Mouse (Mus musculus): ENCODE measurements around the gene Tmem151b.
A peak's percentile ranks its signal among the peaks of the same experiment; 100 is the strongest.

Gene Tmem151b

DNA sequence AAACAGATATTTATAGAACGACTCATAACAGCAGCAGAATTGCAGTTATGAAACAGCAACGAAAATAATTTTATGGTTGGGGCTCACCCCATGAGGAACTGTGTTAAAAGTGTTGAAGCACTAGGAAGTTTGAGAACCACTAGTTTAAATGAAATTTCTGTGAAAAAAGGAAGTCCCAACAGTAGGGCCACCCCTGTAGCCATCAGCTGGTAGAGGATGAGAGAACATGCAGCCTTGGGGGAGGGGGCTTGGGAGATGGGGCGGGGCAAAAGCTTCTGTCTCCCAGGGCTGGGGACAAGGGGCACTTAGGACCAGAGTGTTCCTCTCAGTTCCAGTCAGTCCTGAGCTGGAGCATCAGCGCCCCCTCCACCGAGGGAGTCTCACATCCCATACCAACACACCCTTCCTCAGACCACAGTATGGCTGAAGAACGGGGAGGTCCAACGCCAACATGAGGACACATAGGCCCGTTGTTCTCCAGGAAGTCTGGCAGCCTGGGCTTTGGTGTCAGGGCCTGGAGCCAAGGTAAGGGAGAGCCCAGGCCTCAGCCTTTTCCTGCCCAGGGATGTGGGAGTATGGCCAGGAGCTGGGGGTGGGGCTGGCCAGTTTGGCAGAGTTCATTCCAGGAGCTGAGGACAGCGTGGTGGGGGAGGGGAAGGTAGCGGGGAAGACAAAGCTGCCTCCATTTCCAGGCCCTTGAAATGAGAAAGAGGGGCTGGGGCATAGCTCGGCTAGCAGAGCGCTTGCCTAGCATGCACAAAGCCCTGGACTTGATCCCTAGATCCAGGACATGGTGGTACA, 34.8 kb upstream of the Tmem151b start:
- peak; percentile 83 for DNase-seq (ENCODE audit: low spot score in 2 of 2)

DNA sequence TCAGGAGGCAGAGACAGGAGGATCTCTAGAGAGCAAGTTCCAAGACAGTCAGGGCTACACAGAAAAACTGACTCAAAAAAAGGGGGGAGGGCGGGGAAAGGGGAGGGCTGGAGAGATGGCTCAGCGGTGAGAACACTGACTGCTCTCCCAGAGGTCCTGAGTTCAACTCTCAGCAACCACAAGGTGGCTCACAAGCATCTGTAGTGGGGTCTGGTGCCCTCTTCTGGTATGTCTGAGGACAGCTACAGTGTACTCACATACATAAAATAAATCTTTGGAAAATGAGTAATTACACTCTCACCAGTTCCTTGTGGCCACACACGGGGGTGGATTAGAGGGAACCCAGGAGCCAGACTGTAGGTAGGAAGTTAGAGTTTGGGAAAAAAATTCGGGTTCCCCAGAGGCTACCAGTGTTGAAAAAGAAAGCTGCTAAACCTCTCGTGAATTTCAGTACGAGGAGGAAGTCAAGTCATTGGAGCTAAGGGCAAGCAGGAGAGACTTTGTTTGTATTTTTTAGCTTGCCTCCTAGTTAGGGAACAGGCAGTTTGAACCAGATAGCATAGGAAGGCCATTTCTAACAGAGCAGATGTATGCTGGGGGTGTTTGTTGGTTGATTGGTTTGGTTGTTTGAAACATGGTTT, 33.4 kb upstream of the Tmem151b start:
- no peak for DNase-seq (ENCODE audit: low spot score in 2 of 2)

DNA sequence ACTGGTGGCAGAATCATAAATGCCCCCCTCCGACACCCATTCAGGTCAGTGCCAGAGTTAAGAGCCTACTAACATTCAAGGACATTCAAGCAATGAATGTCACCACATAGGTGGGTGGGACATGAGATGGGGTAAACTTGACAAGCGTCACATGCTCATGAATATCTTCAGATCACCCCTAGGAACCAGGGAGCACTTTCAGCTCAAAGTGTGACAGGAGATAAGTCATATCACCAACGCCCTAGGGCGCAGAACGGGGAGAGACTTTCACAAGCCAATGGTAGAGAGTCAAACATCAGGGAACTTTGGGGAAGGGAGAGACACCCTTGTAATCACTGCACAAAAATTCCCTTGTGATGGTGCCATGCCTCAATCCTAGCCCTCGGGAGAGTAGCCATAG, 32.7 kb upstream of the Tmem151b start:
- no peak for DNase-seq (ENCODE audit: low spot score in 2 of 2)

DNA sequence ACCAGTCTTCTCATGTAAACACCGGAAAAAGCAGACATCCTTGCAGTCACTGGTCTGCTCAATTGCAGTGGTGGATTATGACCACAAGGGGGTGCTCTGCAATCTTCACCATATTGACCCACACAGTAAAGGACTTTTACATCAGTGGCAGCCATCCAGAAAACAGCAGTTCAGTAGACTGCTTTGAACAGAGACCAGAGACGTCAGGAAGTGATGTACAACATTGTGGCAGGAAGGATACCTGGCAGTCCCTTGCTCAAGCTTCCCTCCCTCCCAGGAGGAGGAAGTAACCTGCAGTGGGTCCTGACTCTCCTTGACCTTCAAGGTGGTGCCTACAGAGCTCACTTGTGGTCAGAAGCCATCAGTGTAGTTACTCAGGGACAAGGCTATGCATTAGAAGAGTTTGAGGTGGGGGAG, 32.1 kb upstream of the Tmem151b start:
- DNase-seq (ENCODE audit: low spot score in 2 of 2): peak in 1 of 2 experiments; percentile 61

DNA sequence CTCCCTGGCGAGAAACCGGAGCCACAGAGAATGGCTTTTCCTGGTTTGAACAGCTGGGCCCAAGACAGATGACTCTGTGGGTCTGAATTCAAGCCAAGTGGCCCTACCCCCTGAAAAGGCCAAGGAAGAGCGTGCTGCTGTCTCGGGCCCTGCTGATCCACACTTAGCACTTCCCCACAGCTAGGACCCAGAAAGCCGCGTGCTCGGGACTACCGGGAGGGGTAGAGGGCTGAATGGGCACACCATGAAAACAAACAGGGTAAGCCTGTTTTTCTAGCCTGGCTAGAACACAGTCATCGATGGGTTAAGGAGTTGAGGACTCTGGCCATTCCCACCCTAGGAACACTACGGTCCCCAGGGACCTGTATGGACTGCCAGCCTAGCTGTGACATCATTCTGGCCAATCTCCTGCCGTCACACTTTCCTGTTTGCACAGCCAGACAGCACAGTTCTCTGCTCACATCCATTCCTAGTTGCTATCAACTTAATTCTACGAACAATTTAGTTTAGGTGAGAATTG, 31.5 kb upstream of the Tmem151b start:
- DNase-seq (ENCODE audit: low spot score in 2 of 2): no peak

DNA sequence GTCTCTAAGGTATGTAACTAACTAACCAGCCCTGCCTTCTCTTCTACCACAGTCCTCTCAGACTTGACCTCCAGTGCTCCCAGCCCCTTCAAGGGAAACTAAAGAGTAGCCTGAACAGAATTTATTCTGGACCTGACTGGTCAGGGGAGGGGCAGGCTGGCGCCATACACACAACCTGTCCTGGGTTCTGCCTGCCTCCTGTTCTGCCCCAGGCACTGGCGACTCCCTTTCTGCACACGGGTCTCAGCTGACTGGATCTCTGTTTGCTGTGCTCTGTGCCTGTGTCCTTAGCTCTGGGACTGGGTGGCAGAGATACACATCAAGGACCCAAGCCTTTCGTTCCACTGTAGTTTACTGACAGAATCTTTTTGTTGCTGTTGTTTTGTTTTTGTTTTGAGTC, 30.1 kb upstream of the Tmem151b start:
- DNase-seq (ENCODE audit: low spot score in 2 of 2): no peak

DNA sequence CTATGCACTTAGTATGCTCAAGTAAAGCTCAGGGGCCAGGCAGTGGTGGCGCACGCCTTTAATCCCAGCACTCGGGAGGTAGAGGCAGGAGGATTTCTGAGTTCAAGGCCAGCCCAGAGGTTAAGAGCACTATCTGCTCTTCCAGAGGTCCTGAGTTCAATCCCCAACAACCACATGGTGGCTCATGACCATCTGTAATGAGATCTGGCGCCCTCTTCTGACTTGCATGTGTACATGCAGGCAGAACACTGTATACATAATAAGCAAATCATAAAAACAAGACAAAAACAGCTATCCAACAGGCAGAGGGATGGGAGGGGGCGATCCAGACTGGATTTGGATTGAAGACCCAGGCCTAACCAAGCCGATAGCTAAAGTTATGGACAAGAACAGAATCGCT, 29.4 kb upstream of the Tmem151b start:
- DNase-seq (ENCODE audit: low spot score in 2 of 2): no peak

DNA sequence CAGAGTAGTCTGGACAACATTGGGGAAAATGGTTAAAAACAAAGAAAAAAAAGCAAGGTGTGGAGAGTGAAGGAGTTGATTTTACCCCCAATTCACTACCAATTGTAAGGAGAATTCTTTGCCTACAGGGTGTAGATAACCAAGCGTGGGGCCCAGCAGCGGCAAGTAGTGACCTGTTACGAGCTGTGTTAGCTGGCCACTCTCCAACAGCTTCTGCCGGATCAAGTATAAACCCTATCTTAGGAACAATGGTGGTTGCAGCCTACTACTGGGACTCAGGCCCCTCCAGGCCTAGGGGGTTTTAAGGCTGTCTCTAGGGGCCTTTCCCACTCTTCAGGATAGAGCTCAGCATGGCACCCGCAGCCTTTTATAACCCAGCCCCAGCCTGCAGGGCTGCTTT, 28.8 kb upstream of the Tmem151b start:
- no peak for DNase-seq (ENCODE audit: low spot score in 2 of 2)

DNA sequence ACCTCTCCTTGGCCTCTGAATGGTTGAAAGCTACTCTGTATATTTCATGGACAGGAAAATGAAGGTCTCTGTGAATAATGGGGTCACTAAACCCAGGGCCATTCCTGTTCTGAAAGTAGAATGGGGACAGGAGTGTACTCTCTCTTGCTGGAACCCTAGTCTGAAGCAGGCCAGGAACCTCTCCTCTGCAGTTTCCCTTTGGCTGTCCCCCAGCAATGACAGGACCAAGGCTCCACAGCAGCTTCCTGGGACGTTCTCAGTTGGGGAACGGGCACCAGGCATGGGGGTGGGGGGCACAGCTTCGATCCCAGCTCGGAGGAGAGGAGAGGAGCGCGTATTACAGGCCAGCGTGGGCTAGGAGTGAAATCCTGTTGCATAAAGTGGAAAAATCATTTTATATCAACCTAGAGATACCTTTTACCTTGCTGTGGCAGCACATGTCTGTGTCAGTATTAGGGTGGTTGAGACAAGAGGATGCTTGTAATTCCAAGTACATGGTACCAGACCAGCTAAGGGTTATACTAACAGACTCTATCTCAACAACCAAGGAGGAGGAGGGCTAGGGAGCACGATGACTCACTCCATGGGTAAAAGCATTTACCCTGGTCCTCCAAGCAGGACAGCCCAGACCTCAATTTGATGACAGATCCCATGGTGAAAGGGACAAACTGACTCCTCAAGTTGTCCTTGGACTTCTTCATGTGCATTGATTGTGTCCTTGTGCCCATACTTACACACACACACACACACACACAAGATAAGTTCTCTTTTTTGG, 25.8 kb upstream of the Tmem151b start:
- DNase-seq (ENCODE audit: low spot score in 2 of 2): no peak

DNA sequence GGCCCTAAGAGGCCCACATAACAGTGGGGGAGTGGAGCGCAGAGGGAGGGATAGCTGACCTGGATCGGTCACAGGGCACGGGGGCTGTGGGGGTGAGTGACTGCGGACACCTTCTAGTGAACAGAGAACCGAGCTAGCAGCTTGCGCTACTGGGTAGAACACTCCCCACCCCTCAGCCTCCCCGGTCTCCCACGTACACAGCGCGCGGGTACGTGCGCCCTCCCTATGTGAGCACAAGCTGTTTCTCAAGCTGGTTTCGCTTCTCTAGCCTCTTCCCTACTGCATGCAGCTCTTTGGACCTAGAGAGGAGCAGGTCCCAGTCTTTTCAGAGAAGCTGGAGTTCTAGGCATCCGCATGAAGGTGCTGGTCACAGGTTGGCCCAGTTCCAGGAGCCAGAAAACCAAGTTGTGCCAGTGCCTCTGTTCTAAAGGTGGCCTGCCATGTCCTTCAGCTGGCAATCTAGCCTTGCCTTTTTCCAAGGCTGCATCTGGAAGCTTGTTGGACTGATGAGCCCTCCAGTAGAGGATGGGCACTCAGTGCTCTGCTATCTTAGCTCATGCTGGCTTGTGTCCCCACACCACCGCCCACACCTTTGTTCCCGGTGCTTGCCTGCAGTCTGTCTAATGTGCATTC, 24.8 kb upstream of the Tmem151b start:
- DNase-seq (ENCODE audit: low spot score in 2 of 2): peak in 1 of 2 experiments; percentile 60

DNA sequence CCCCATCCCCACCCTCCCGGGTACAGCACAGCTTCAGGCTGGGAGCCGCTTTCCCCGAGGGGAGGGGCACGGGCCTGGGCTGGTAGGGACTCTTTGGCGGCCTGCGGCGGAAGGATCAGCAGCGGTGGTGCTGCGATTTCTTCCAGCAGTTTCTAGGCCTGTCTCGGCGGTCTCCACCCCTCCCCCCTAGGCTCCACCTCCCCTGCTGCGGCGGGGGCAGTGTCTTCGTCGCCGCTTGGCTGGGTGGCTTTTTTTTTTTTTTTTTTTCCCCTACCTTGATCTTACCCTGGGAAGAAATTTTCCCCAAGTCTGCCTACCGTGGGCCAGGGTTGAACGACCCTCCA, 24.3 kb upstream of the Tmem151b start:
- peak; percentile 94 to 96 for DNase-seq (ENCODE audit: low spot score in 2 of 2)

DNA sequence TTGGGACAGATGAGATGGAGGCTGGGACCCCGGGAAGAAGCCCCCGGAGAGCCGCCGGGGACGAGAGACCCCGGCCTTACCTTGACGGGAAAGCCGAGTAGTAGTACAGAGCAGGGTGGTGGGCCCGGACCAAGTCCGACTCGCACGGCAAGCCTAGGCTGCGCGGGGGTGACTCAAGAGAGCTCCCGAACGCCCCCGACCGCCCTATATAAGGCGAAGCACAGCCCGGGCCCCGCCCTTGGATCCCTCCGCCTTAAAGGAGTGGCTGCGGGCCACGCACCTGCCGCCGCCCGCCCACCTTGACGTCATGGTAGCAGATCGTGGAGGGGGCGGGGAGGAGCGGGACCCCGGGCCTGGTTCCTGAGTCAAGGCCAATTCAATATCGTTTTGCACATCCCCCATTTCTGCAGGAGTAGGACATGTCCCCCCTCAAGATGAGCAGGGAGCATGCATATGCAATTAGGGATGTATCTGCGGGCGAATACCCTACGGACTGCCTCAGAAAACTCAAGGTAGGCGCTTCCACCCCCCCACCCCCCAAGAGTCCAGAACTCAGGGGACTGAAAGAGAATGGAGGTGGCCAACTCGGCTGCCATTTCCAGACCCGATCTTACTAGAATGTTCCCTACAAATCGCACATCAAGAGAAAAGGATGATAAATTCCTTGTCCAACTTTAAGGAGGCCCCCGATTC, 23.8 kb upstream of the Tmem151b start, which contains the start of gene Hsp90ab1:
Hsp90ab1 (minus strand) TSS at position 185 of the 693 bp plus-strand sequence.
- peak; percentile 98 to 99 for DNase-seq (ENCODE audit: low spot score in 2 of 2)

DNA sequence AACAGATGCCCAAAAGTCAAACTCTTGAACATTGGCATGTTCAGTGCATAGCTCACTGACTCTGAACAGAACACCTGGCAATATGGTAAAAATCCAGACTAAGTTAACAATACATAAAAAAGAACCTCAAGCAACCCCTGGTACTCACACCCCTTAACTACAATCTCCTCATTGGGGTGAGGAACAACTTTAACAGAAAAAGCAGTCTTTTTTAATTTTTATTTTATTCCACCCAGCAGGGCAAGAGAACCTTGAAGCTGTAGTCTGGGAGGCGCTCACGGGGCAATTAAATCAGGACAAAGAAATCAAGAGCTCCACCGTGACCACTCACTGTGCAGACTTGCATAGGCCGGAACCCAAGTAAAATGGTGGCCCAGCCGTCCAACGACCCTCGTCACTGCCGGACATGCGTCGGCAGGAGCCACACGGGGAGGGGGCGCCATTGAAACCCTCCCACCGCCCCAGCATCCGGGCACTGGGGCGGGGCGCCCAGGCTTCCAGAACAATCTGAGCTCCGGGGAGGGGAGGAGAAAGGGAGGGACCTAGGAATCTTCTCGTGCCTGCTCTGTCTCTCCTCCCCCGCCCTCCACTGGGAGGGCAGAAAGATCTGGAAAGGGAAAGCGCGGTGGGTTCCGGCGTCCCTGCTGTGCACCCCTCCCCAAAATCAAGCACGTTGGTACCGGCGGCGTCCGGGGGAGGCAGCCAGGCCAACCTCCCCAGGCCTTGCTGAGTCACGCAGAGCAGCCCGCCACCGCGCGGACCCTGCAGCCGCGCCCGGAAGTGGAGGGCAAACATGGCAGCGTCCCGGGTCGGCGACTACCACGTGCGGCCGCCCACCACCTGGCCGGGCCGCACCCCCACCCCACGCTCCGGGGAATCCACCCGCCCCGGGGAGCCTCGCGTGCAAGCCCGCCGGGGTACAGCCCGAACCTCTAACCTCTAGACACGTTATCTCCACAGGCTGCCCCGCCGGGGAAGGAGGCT, 22.9 kb upstream of the Tmem151b start:
- peak; percentile 77 to 78 for DNase-seq (ENCODE audit: low spot score in 2 of 2)

DNA sequence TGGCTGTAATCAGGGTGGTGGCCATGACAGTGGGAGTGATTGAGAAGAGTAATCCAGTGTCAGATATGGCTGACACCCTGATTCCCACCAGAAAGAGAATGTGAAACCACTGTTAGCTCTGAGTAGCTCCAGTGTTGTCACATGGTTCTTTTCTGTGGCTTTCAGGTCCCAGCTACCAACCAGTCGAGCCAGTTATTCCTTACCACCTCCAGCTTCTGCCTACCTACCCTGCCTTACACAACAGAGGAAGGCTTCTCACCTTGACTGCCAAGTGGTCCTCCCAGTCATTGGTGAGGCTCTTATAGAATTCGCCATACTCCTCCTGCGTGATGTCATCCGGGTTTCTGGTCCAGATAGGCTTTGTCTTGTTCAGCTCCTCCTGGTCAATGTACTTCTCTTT, 20.5 kb upstream of the Tmem151b start:
- DNase-seq (ENCODE audit: low spot score in 2 of 2): no peak

DNA sequence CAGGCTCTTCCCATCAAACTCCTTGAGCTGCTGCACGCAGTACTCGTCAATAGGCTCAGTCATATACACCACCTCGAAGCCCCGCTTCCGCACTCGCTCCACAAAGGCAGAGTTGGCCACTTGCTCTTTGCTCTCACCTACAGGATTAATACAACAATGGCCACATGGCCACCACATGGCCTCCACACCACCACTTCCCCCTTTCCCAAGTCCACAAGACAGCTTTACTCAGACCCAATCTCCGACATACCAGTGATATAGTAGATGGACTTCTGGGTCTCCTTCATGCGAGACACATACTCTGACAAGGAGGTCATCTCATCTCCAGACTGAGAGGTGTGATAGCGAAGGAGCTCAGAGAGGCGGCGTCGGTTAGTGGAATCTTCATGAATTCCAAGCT, 19.5 kb upstream of the Tmem151b start:
- DNase-seq (ENCODE audit: low spot score in 2 of 2): no peak

DNA sequence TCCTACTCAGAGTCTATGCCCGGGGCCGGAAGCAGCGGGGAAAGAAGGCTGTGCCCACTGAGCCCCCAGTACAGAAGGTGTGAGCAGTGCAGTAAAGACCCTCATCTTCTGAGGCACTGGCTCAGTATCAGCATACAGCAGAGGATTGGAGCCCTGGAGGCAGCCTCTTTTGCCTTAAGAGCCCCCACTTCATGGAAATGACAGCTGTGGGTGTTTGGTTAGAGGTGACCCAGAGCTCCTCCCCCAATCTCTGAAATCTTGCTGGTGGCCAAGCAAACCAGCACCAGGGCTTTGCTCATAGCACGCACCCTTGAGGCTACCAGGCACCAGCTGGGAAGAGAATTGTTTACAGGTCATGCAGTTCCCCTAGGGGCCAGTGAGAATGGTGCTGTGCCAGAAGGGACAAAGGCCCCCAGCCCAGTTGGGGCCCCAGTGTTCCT, 17.7 kb upstream of the Tmem151b start:
- no peak for DNase-seq (ENCODE audit: low spot score in 2 of 2)

DNA sequence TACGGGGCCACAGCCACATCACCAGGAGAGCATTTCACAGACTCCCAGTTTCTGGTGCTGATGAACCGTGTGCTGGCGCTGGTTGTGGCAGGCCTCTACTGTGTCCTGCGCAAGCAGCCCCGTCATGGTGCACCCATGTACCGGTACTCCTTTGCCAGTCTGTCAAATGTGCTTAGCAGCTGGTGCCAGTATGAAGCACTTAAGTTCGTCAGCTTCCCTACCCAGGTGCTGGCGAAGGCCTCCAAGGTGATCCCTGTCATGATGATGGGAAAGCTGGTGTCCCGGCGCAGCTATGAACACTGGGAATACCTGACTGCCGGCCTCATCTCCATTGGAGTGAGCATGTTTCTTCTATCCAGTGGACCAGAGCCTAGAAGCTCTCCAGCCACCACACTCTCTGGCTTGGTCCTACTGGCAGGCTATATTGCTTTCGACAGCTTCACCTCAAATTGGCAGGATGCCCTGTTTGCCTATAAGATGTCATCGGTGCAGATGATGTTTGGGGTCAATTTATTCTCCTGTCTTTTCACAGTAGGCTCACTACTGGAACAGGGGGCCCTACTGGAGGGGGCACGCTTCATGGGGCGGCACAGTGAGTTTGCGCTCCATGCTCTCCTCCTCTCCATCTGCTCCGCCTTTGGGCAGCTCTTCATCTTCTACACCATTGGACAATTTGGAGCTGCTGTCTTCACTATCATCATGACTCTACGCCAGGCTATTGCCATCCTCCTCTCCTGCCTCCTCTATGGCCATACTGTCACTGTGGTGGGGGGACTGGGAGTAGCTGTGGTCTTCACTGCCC, 17.1 kb upstream of the Tmem151b start:
- no peak for DNase-seq (ENCODE audit: low spot score in 2 of 2)

DNA sequence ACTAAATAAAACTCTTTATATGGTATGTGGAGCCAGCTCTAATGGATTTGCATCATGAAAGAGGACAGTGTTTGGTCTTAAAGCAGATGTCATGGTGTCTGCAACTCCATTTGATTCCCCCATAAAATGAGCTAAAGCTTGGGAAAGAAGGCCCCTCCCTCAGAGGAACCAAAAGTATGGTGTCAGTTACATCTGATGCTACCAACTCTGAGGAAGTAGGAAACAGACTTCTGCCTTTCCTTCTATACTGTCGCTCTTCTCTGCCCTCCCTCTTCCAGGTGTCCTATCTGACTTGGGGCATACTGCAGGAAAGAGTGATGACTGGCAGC, 16.5 kb upstream of the Tmem151b start:
- DNase-seq (ENCODE audit: low spot score in 2 of 2): no peak

DNA sequence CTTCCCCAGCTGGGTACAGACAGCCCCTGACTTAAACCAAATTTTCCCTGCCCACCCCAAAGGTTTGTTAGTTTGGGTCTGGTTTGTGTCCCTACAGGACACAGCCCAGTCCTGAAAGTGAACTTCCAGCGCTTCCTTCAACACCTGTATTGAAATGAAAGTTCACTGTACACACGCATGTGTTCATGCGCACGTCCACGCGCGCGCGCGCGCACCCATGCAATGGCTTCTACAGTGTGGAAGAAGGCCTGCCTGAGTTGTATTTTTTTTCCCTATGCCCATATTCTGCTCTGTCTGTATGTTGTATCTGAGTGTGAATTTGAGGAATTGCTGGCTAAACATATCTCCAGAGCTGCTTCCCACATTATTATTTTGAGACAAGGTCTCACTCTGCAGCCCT, 15.6 kb upstream of the Tmem151b start:
- DNase-seq (ENCODE audit: low spot score in 2 of 2): no peak
